Mouse (Mus musculus) small intestine, adult 2 months (tissue): ENCODE results near the gene Foxj2. TPM values are rescaled to one million over a fixed set of nuclear protein-coding genes. Genes with fewer than 3 reads are reported as not detected.

ENCODE experiments used
- H3K27ac ChIP-seq: fragments of 200-500 bp; 2 replicates; pipeline ENCODE4 v1.5.1; 2012; ENCODE audit warnings: low read depth, low read length, control low read depth, inconsistent platforms; ENCODE audit not compliant: insufficient read depth
- H3K27me3 ChIP-seq: fragments of 200-500 bp; 2 replicates; pipeline ENCODE4 v1.6.1; 2012; ENCODE audit warnings: mild to moderate bottlenecking, moderate library complexity, low read length, inconsistent platforms; ENCODE audit not compliant: control insufficient read depth, insufficient read depth
- H3K36me3 ChIP-seq: fragments of 200-500 bp; 2 replicates; pipeline ENCODE4 v1.6.1; 2012; ENCODE audit warnings: mild to moderate bottlenecking, low read length, control low read depth, inconsistent platforms; ENCODE audit not compliant: control insufficient read depth, insufficient read depth
- H3K4me1 ChIP-seq: fragments of 200-500 bp; 2 replicates; pipeline ENCODE4 v1.6.1; 2012; ENCODE audit warnings: low read length, inconsistent platforms, mixed read lengths; ENCODE audit not compliant: control insufficient read depth, insufficient read depth, insufficient read length
- H3K4me3 ChIP-seq: fragments of 200-500 bp; 2 replicates; pipeline ENCODE4 v1.5.1; 2012; ENCODE audit warnings: low read depth, mild to moderate bottlenecking, control low read depth, inconsistent platforms, low read length, moderate library complexity
- CTCF ChIP-seq: fragments of 200-500 bp; IDR thresholded peaks from 2 replicates; pipeline ENCODE4 v1.5.1; 2012; ENCODE audit warnings: low read depth, mild to moderate bottlenecking, control low read depth, inconsistent platforms, low read length, moderate library complexity, mixed read lengths; ENCODE audit not compliant: insufficient replicate concordance, insufficient read length; ENCODE audit errors: extremely low read depth
- POLR2A ChIP-seq: fragments of 200-500 bp; IDR thresholded peaks from 2 replicates; pipeline ENCODE4 v1.6.1; 2012; ENCODE audit warnings: low read depth, mild to moderate bottlenecking, control low read depth, inconsistent platforms, low read length, moderate library complexity
- WGBS: fragments of 180-500 bp; shearing (Covaris S2); methylation state at CpG from one replicate; pipeline ENCODE4 v1.1.7; 2018; 5-methylcytosine and 5-hydroxymethylcytosine counted together
- polyA plus RNA-seq: library from polyadenylated mRNA; depleted of rRNA; stranded (reverse); fragments of >200 nt; gene quantifications from 2 replicates; pipeline ENCODE4 v1.2.3, GENCODE M21; 2012

Foxj2 gene
- polyA plus RNA-seq, 1 experiment: 12.3 TPM

- WGBS: under 1% methylated on average over 31 of the region's 31 CpGs
- TF ChIP-seq CTCF (no peak), POLR2A (no peak)
- Histone ChIP-seq H3K4me1 (peaks cover 13% of the 10 kb centered on the region; the same call in 1 of the 2 replicates), H3K4me3 (peak overlapping the region; percentile 74), H3K27me3 (no peaks in the 10 kb centered on the region), H3K36me3 (peaks cover 2% of the 10 kb centered on the region; the same call in 1 of the 2 replicates), H3K27ac (peak overlapping the region; percentile 61)
Measured at GRCm38 (mm10) chr6:122874720-122875389, 55.1 kb downstream of the Foxj2 start.

DNA sequence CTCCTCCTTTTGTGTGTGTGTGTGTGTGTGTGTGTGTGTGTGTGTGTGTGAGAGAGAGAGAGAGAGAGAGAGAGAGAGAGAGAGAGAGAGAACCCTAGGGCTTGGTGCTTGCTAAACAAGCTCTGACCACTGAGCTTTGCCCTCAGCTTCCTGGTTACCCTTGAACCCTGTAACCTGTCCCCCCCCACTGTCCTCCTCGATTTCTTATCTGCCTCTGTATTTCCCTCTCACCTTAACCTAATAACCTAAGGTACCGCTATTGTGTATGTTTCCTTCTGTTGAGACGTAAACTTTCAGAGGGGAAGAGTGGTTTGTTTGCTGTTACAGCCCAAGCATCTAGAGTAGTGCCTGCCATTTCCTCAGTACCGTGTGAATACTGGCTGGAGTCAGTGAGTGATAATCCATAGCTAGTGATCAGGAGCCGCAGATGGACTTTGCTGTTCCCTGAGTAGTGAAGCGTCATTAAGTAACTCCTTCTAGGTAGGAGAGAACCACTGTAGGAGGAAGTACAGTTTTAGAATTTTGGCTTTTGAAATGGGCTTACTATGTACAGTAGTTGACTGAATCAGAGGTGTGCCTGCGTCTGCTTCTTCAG lies 59.5 kb downstream of the Foxj2 start:
- peaks cover 18% of the 10 kb centered on the region; the same call in 1 of the 2 replicates for H3K4me1 ChIP-seq
- no peaks in the 10 kb centered on the region for H3K27me3 ChIP-seq
- no peak overlapping the region for H3K4me3 ChIP-seq
- no peak for TF ChIP-seq CTCF
- TF ChIP-seq POLR2A: no peak
- H3K27ac ChIP-seq: peak overlapping the region; percentile 68; the same call in 1 of the 2 replicates
- peaks cover 38% of the 10 kb centered on the region for H3K36me3 ChIP-seq
- 37% methylated on average over 7 of the region's 7 CpGs for WGBS

GRCm38 (mm10) chr6:122879781-122880505 lies 60.2 kb downstream of the Foxj2 start:
- WGBS: 52% methylated on average over 7 of the region's 7 CpGs
- H3K36me3 ChIP-seq: peaks cover 44% of the 10 kb centered on the region

DNA sequence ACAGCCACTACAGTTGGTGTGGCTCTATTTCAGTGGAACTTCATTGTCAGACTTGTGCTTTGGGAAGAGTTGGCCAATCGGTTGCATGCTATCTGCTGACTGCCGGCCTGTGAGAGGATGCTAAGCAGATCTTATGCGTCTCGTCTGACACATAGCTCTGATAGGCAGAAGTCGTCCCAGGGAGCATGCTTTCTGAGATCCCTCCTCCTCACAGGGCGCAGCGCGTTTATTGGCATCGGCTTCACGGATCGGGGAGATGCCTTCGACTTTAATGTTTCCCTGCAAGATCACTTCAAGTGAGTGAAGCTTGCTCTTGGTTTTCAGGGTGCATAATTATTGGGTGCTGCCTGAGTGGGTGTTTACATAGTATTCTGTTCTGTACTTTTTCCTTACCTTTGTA lies 61.6 kb downstream of the Foxj2 start:
- Histone ChIP-seq H3K4me1 (peaks cover 18% of the 10 kb centered on the region; the same call in 1 of the 2 replicates), H3K4me3 (no peak overlapping the region), H3K27me3 (no peaks in the 10 kb centered on the region), H3K27ac (no peak overlapping the region), H3K36me3 (peaks cover 54% of the 10 kb centered on the region)
- 94% methylated on average over 12 of the region's 12 CpGs for WGBS
- TF ChIP-seq CTCF: no peak
- TF ChIP-seq POLR2A: no peak

More at GRCm38 (mm10) chr6:122879781-122880505, 60.2 kb downstream of the Foxj2 start:
- peak overlapping the region; percentile 68; the same call in 1 of the 2 replicates for H3K27ac ChIP-seq
- H3K4me1 ChIP-seq: peaks cover 18% of the 10 kb centered on the region; the same call in 1 of the 2 replicates
- TF ChIP-seq POLR2A (no peak), CTCF (no peak)
- H3K4me3 ChIP-seq: no peak overlapping the region
- H3K27me3 ChIP-seq: no peaks in the 10 kb centered on the region

- H3K36me3 ChIP-seq: peaks cover 74% of the 10 kb centered on the region
- H3K4me1 ChIP-seq: peaks cover 12% of the 10 kb centered on the region; the same call in 1 of the 2 replicates
- H3K27me3 ChIP-seq: no peaks in the 10 kb centered on the region
- H3K4me3 ChIP-seq: no peak overlapping the region
- TF ChIP-seq CTCF: no peak
- TF ChIP-seq POLR2A: no peak
- 89% methylated on average over 9 of the region's 9 CpGs for WGBS
- H3K27ac ChIP-seq: no peak overlapping the region
Measured at GRCm38 (mm10) chr6:122883603-122884002, 63.9 kb downstream of the Foxj2 start.

GRCm38 (mm10) chr6:122889599-122889998 lies 69.9 kb downstream of the Foxj2 start:
- WGBS: 95% methylated on average over 2 of the region's 2 CpGs
- H3K36me3 ChIP-seq: peaks cover 53% of the 10 kb centered on the region

More at GRCm38 (mm10) chr6:122889599-122889998, 69.9 kb downstream of the Foxj2 start:
- no peaks in the 10 kb centered on the region for H3K27me3 ChIP-seq
- H3K27ac ChIP-seq: no peak overlapping the region
- TF ChIP-seq POLR2A (no peak), CTCF (no peak)
- H3K4me1 ChIP-seq: no peaks in the 10 kb centered on the region
- no peak overlapping the region for H3K4me3 ChIP-seq
